Comparison of ENCODE assay signal across 8 mouse cellular contexts in genomic region chr11:29808173-29808980, GRCm38 (mm10). TPM values are rescaled to one million over a fixed set of nuclear protein-coding genes. Genes with fewer than 3 reads are reported as not detected.
A peak's percentile ranks its signal among the peaks of the same experiment; 100 is the strongest.
DNase-seq lines count a peak whose midpoint lies in the region; ATAC-seq and TF ChIP-seq lines count a peak whose summit lies in the region.

No protein-coding gene starts in this region.

- H3K4me2 ChIP-seq in embryonic facial prominence, embryonic 15.5 days (replicated peaks) = no peak overlapping the region

- TF ChIP-seq POLR2A in kidney, adult 2 months (IDR thresholded peaks at IDR 0.05; ENCODE audit: low read depth, low read length) = no peak

- DNase-seq in kidney, adult 2 months = peak; percentile 42
- no peak for DNase-seq in kidney, adult 18-20 months
- DNase-seq in adrenal gland, adult 2 months = peak; percentile 65
- DNase-seq in lung, postnatal 14 days = peak; percentile 42
- no peak for DNase-seq in embryo, embryonic 10.5 days (ENCODE audit: low spot score)
- no peak for DNase-seq in urinary bladder, postnatal 10 days (ENCODE audit: low spot score)

- WGBS in kidney, adult 2 months = 44% methylated on average over 9 of the region's 9 CpGs
- WGBS in embryonic facial prominence, embryonic 15.5 days = 59% methylated on average over 9 of the region's 9 CpGs

- no peak for TF ChIP-seq CTCF in kidney, adult 2 months (conservative IDR thresholded peaks at IDR 0.05; ENCODE audit: insufficient read depth, insufficient read length, low read depth, low read length)

- no peaks in the 10 kb centered on the region for H3K4me1 ChIP-seq in kidney, adult 2 months (ENCODE audit: control insufficient read depth, insufficient read depth, low read length)
- no peaks in the 10 kb centered on the region for H3K4me1 ChIP-seq in embryonic facial prominence, embryonic 15.5 days

- H3K27me3 ChIP-seq in kidney, adult 2 months (replicated peaks; ENCODE audit: control insufficient read depth, insufficient read depth, low read length) = no peaks in the 10 kb centered on the region
- no peaks in the 10 kb centered on the region for H3K27me3 ChIP-seq in embryonic facial prominence, embryonic 15.5 days

- no peak overlapping the region for H3K27ac ChIP-seq in kidney, adult 2 months (ENCODE audit: insufficient read depth, low read depth, low read length)
- no peak overlapping the region for H3K27ac ChIP-seq in embryonic facial prominence, embryonic 15.5 days (replicated peaks)

- peak; percentile 78 for ATAC-seq in embryonic facial prominence, embryonic 15.5 days (ENCODE audit: insufficient number of reproducible peaks, low FRiP score, low TSS enrichment, low read depth)
- ATAC-seq in hematopoietic stem cell, adult 5-6 weeks (replicated peaks in 1 of 2; ENCODE audit: insufficient read depth in 1 of 2, low FRiP score in 2 of 2, low TSS enrichment in 1 of 2, low read depth in 1 of 2, poor library complexity in 2 of 2, severe bottlenecking in 2 of 2) = peak; percentile 47 to 48; a peak in 3 of 4 replicates

- no peak overlapping the region for H3K9ac ChIP-seq in embryonic facial prominence, embryonic 15.5 days

- H3K36me3 ChIP-seq in kidney, adult 2 months (ENCODE audit: control insufficient read depth, insufficient read depth, low read length) = no peaks in the 10 kb centered on the region
- H3K36me3 ChIP-seq in embryonic facial prominence, embryonic 15.5 days = no peaks in the 10 kb centered on the region

- H3K9me3 ChIP-seq in embryonic facial prominence, embryonic 15.5 days (replicated peaks) = no peaks in the 10 kb centered on the region

- H3K4me3 ChIP-seq in kidney, adult 2 months (ENCODE audit: insufficient read depth, low read depth, low read length) = no peak overlapping the region
- H3K4me3 ChIP-seq in embryonic facial prominence, embryonic 15.5 days (replicated peaks) = no peak overlapping the region

RNA-seq across cellular contexts. Expression of gene 4931440F15Rik, which starts 17.1 kb away (rescaled TPM):
- polyA plus RNA-seq in kidney, adult 2 months (2012; rRNA removed) = 0.05 and 0.15 TPM in 2 replicates
- total RNA-seq in adrenal gland, adult 2 months (2021) = under 1 TPM; 0.40 to 0.52 TPM
- 0.10 TPM in 2 replicates for polyA plus RNA-seq in adrenal gland, adult 2 months (2012; rRNA removed)
- polyA plus RNA-seq in embryonic facial prominence, embryonic 15.5 days (2015; fragmentation: Nextera tagmentation; extraction: Ambion mirVana) = 0.24 and 0.38 TPM in 2 replicates
- not detected in 2 replicates for total RNA-seq in hematopoietic stem cell, adult 5-6 weeks (2017)

Comparison
In these comparisons a context has a peak if more than half of its experiments do, and no peak if none do; other contexts are left out.
1. DNase-seq: peak in kidney, adult 2 months (single experiment), adrenal gland, adult 2 months (single experiment) and lung, postnatal 14 days (single experiment); none in kidney, adult 18-20 months (single experiment), embryo, embryonic 10.5 days (single experiment) and urinary bladder, postnatal 10 days (single experiment).